Mouse (Mus musculus): ENCODE data around the gene Sult5a1.

GRCm38 (mm10) chr8:123136287-123136686 lies 21.8 kb downstream of the Sult5a1 start:
- TF ChIP-seq CTCF (IDR thresholded peaks at IDR 0.05; ENCODE audit: extremely low read depth, insufficient read depth, low read length) (no peak), POLR2A (IDR thresholded peaks at IDR 0.05; ENCODE audit: extremely low read depth, insufficient read depth, low read length) (no peak)
